Mouse (Mus musculus): ENCODE measurements around the gene Slc6a17.

Slc6a17 gene

GRCm38 (mm10) chr3:107468106-107468505 is 49.7 kb downstream of the Slc6a17 start:
- in situ Hi-C loops (cut with MseI, MboI) = loop anchor here (10.0 kb wide), 1 partner anchor 233 kb away; the partner anchor contains the start of genes A630076J17Rik (in 2 of the 2) and Prok1 (in 2 of the 2)

- in situ Hi-C loops (cut with MseI, MboI) = loop anchor here (10.0 kb wide), 1 partner anchor 232 kb away; the partner anchor contains the start of genes A630076J17Rik (in 2 of the 2) and Prok1 (in 2 of the 2)
These were observed 51.2 kb downstream of the Slc6a17 start for GRCm38 (mm10) chr3:107466577-107466976.

DNA sequence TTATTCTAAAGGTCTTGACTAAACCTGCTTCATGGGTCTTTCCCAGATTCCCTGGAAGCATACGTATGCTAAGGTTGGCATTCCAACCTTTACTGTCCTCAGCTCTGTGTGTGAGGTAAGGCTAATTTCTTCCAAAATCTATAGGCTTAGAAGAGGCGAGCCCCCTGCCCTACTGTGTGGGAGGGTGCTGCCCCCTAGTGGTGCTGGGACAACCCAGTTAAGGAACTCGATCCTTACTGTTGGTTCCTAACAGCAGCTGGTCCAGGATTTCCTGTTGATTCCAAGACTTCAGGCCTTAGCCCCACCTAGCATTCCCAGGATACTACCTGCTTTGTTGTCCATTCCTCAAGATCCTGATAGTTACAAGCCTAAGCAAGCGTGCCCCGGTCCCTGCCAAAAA is 55.7 kb downstream of the Slc6a17 start:
- in situ Hi-C loops (cut with MseI, MboI) = loop anchor here (5.0 to 10.0 kb wide), 3 partner anchors 100 to 227 kb away; partner anchors contain the start of genes A630076J17Rik (in 2 of the 2) and Prok1 (in 2 of the 2)

DNA sequence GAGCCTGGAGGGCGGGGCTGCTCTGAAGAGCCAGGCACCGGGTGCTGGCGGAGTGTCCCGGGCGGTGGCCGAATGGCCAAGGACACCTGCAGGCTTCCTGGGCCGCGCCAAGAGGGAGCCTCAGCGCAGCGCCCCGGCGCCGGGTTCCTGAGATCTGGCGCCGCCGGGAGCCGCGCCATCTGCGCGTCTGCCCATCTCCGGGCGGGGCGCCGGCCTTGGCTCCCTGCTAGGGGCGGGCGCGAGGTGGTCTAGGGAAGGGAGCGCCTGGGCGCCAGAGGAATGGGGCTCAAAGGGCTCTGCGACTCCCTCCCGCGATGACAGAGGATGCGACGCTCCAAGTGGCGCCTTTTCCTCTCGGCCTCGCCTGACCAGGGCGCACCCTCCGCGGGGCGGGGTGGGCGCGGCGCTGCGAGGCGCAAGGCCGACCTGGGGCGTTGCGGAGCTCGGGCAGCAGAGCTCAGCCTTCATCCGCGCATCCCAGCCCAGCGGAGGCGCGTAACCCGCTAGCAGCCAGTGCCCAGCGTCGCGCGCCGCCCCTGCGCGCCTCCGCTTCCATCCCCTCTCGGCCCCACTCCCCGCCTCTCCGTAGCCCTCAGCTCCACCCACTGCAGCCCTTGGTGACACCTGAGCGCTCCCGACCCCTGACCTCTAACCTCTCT is 57.9 kb downstream of the Slc6a17 start:
- in situ Hi-C loops (cut with MseI, MboI) = loop anchor here (5.0 to 10.0 kb wide), 3 partner anchors 98 to 225 kb away; partner anchors contain the start of genes A630076J17Rik (in 2 of the 2) and Prok1 (in 2 of the 2)

GRCm38 (mm10) chr3:107459196-107459772 is 58.5 kb downstream of the Slc6a17 start, which contains the start of gene Kcnc4:
Gene Kcnc4 (minus strand): TSS chr3:107459552.
- in situ Hi-C loops (cut with MseI, MboI) = no loop called here

- in situ Hi-C loops (cut with MseI, MboI) = no loop called here
These were observed 59.2 kb downstream of the Slc6a17 start for GRCm38 (mm10) chr3:107458528-107459195.

DNA sequence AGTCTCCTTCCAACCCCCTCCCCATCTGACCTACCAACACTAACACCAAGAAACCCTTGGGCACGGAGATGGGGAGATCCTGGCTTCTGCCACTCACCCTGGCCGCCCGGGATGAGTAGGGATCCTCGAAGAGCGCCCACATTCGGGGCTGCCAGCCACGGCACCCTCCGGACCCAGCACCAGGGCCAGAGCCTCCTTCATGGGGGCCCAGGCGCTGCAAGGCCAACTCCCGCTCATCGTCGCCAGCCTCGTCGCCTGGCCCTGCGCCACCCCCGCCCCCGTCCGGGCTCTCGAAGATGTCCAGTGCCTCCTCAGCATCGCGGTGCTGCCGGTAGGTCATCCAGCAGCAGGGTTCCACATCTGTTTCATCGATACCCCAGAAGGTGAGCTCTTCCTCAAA is 59.7 kb downstream of the Slc6a17 start:
- in situ Hi-C loops (cut with MseI, MboI) = no loop called here

DNA sequence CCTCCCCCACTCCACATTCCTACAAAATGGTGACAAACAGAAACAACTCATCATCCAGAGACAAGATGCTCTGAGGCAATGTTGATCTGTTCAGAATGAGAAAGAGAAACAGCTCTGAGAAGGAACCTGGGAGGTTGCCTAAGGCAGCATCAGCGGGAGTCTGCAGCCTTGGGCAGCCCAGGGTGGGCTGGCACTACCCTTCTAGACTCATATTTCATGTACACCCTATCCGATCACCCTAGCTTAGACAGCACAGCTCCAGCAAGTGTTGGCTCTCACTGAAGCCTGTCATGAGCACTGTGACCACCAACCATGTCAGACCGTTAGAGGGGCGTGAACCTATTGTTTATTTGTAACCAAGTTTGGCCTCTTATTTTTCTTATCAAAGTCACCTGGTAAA is 63.5 kb downstream of the Slc6a17 start:
- in situ Hi-C loops (cut with MseI, MboI) = no loop called here

DNA sequence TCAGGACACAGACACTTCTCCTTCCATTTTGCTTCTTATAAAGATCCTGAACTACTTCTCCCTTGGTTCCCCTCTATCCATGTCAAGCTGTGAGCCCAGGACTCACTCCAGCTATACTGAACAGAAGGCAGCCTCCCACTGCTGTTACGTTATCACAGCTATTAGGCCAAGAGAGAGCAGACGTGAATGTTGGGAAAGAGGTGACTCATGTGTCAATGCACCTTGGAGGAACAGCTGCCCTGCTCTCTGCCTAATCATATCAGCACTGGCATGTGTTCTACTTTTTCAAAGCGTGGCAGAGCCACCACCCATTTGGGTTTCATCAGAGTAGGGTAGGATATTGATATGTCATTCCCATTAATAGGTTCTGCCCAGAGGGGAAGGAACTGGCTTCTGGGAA is 71.0 kb downstream of the Slc6a17 start:
- in situ Hi-C loops (cut with MseI, MboI) = no loop called here

- in situ Hi-C loops (cut with MseI, MboI) = no loop called here
These were observed 74.0 kb downstream of the Slc6a17 start for GRCm38 (mm10) chr3:107443866-107444265.

- in situ Hi-C loops (cut with MseI, MboI) = no loop called here
These were observed 75.6 kb downstream of the Slc6a17 start for GRCm38 (mm10) chr3:107442191-107442590.

DNA sequence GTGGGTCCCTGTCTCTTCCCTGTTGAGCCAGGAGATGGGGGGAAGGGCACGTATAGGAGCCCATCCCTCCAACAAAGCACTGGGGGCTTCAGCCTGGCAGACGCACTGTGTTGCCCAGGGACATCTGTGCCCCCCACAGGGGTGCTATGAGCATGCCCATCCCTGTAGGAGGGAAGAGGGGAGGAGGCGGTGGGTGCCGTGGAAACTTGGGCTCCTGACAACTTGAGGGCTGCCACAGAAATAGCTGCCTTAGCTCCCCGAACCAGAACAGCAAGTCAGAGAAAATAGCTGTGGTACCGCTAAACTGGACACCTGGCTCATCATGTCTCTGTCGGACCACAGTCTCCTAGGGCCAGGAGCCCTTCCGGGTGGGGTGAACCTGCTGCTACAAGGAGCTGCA is 76.5 kb downstream of the Slc6a17 start:
- in situ Hi-C loops (cut with MseI, MboI) = no loop called here

DNA sequence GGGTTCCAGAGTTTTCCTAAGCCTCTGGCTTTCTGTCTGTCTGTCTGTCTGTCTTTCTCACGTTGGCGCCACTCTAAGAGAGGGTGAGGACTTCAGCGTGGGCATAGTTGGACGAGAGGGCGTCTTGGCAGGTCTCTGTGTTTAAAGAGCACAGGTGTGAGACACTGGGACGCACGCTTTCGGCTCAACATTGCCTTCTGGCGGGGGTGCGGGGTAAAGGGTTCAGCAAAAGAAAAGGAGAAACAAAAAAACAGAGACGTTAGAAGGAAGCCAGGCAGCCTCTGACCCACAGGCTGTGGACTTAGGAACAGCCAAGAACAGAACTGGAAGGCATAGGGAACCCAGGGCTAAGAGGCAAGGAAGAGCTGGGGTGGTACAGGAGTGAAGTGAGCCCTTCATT is 78.5 kb downstream of the Slc6a17 start:
- in situ Hi-C loops (cut with MseI, MboI) = no loop called here

GRCm38 (mm10) chr3:107437666-107438065 is 80.2 kb downstream of the Slc6a17 start:
- in situ Hi-C loops (cut with MseI, MboI) = no loop called here

GRCm38 (mm10) chr3:107436434-107436833 is 81.4 kb downstream of the Slc6a17 start:
- in situ Hi-C loops (cut with MseI, MboI) = no loop called here

GRCm38 (mm10) chr3:107433614-107434013 is 84.2 kb downstream of the Slc6a17 start:
- in situ Hi-C loops (cut with MseI, MboI) = no loop called here

DNA sequence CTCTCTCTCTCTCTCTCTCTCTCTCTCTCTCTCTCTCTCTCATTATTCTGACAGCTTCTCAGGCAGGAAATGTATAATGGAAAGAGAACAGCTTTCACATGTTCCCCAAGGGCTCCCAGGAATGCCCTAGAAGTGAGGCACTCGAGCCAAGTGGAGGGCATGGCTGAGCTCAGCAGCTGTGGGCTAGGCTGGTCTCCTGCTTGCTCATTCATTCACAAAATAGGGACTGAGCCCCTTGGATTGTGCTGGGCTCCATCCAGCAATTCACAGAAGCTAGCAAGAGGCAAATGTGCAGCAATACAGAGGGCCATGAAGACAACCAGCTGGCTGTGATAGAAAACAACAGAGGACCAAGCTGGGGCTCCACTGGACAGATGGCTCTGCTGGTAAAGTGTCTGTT is 86.5 kb downstream of the Slc6a17 start:
- in situ Hi-C loops (cut with MseI, MboI) = no loop called here

DNA sequence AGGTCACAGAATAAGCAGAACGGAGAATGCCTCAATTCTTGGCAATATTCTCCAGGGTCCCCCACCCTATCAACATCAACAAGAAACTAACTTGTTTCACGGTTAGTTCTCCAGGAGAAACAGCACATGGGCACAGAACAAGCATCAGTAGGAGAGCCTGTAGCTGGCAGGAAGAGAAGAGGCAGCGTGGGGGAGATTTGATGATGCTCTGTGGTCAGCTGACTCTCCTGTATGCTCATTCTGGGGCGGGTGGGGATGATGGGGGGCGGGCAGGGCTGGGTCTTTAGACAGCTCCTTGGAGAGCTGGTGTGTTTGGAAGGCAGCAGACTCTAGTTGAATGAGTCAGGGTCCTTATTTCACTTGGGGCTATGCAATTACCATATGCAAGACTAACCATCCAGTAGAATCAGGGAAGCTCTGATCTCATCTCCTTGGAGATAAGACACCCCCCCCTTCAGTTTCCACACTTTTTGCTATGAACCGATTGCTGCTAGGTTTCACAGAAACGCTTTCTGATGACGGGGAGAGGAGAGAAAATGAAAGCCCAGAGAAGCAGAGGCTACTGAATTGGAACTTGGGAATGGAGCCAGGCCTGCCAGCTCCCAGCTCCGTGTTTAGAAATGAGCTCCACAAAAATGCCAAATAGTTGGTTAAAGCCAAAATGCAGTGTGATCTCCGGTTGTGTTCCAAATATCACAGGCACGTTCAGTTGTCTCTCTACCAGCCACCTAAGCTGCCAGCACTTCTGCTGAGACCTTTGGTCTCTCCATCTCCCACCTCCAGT is 93.4 kb downstream of the Slc6a17 start:
- in situ Hi-C loops (cut with MseI, MboI) = no loop called here

- in situ Hi-C loops (cut with MseI, MboI) = no loop called here
These were observed 97.7 kb downstream of the Slc6a17 start for GRCm38 (mm10) chr3:107420156-107420555.

Measured in mouse trophoblast stem cell (cell line).